Mouse (Mus musculus) lung, adult 18-20 months (tissue): ENCODE data around the gene Cirbp.

ENCODE experiments used
- DNase-seq, 2 experiments: peaks; one replicate each; pipeline ENCODE4 v3.0.0; 2022; ENCODE audit warnings: mixed read lengths in 2 of 2

Cirbp gene

GRCm38 (mm10) chr10:80151211-80152034 lies 14.4 kb upstream of the Cirbp start:
- peak; percentile 83 to 89 for DNase-seq

- peak; percentile 78 to 85 for DNase-seq
Observed at GRCm38 (mm10) chr10:80152071-80152872, 13.5 kb upstream of the Cirbp start.

GRCm38 (mm10) chr10:80152873-80153260 lies 12.9 kb upstream of the Cirbp start:
- DNase-seq = peak; percentile 66

- DNase-seq = no peak
Observed at GRCm38 (mm10) chr10:80153713-80154112, 12.1 kb upstream of the Cirbp start.

GRCm38 (mm10) chr10:80154384-80154783 lies 11.4 kb upstream of the Cirbp start:
- no peak for DNase-seq

- no peak for DNase-seq
Observed at GRCm38 (mm10) chr10:80155277-80155676, 10.5 kb upstream of the Cirbp start.

- DNase-seq = no peak
Observed at GRCm38 (mm10) chr10:80156002-80156751, 9.6 kb upstream of the Cirbp start.

- peak; percentile 70 to 72 for DNase-seq
Observed at GRCm38 (mm10) chr10:80156752-80157053, 9.1 kb upstream of the Cirbp start.

GRCm38 (mm10) chr10:80157141-80157929 lies 8.4 kb upstream of the Cirbp start:
- no peak for DNase-seq

GRCm38 (mm10) chr10:80158307-80158986 lies 7.3 kb upstream of the Cirbp start:
- peak; percentile 89 to 92 for DNase-seq

- DNase-seq = peak; percentile 73 to 81
Observed at GRCm38 (mm10) chr10:80159021-80159560, 6.7 kb upstream of the Cirbp start.

- peak; percentile 99 to 100 for DNase-seq
Observed at GRCm38 (mm10) chr10:80159561-80160454, 6.0 kb upstream of the Cirbp start.

GRCm38 (mm10) chr10:80160455-80161371 lies 5.1 kb upstream of the Cirbp start:
- peak; percentile 92 to 95 for DNase-seq

GRCm38 (mm10) chr10:80161522-80162242 lies 4.1 kb upstream of the Cirbp start:
- peak; percentile 51 to 62 for DNase-seq

GRCm38 (mm10) chr10:80162243-80162608 lies 3.6 kb upstream of the Cirbp start:
- DNase-seq = no peak

- no peak for DNase-seq
Observed at GRCm38 (mm10) chr10:80162716-80163299, 3.0 kb upstream of the Cirbp start.

- DNase-seq = peak in 1 of 2 experiments; percentile 50
Observed at GRCm38 (mm10) chr10:80163721-80164120, 2.1 kb upstream of the Cirbp start.
